25 mouse cellular contexts compared by ENCODE assay signal in the genomic region with DNA sequence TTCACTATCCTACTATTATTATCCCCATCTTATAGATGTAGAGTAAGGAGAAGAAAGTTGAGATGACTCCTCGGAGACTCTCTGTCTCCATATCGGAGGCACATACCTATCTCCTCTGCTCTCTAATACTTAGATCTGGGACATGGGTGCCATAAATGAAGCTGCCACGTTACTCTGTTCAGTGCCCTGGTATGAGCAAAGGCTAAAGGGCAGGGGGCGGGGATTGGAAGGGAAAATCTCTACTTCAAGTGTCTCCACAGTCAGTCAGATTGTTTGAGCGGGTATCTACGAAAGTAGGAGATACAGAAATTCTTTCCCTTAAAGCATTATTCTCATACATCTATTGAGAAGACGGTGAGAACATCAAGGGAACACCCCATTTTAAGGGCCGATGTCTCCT. TPM values are rescaled to one million over a fixed set of nuclear protein-coding genes. Genes with fewer than 3 reads are reported as not detected.
DNase-seq lines count a peak whose midpoint lies in the region; ATAC-seq and TF ChIP-seq lines count a peak whose summit lies in the region.
"Had no signal": no experiment of that assay in that cellular context is flagged by ENCODE, and none has a peak within 500 bp of the region (broad histone marks: within the 10 kb centered on the region; RNA-seq: fewer than 3 reads in every experiment).

No protein-coding gene starts in this region.

- no peak overlapping the region for H3K27ac ChIP-seq in kidney, embryonic 14.5 days (ENCODE audit: low read depth, low read length)
- H3K27ac ChIP-seq in liver, adult 2 months (replicated peaks; ENCODE audit: insufficient read depth, low read depth, low read length) = no peak overlapping the region
- H3K27ac ChIP-seq in midbrain, embryonic 14.5 days (replicated peaks; ENCODE audit: low read depth, low read length) = no peak overlapping the region
- H3K27ac ChIP-seq: embryonic facial prominence, embryonic 12.5 days; embryonic facial prominence, embryonic 15.5 days; heart, embryonic 15.5 days; hindbrain, embryonic 10.5 days; hindbrain, embryonic 13.5 days had no signal

- ATAC-seq in kidney, embryonic 14.5 days (ENCODE audit: low FRiP score, low TSS enrichment) = no peak
- no peak for ATAC-seq in midbrain, embryonic 14.5 days (ENCODE audit: low FRiP score, low TSS enrichment)
- ATAC-seq: activated CD4-positive, CD25-positive, alpha-beta regulatory T cell, adult 4 months; forebrain, embryonic 14.5 days had no signal

- TF ChIP-seq CTCF in liver, adult 2 months (IDR thresholded peaks at IDR 0.05; ENCODE audit: low read depth, low read length) = no peak

- no peaks in the 10 kb centered on the region for H3K4me1 ChIP-seq in kidney, embryonic 14.5 days (ENCODE audit: control insufficient read depth, insufficient read depth, low read length)
- H3K4me1 ChIP-seq in liver, adult 2 months (ENCODE audit: control insufficient read depth, insufficient read depth, low read length) = peaks cover 2% of the 10 kb centered on the region; the same call in 1 of the 2 replicates
- 0 out of 2 replicates have a peak, but pooled peaks cover 3% of the 10 kb centered on the region for H3K4me1 ChIP-seq in midbrain, embryonic 14.5 days (ENCODE audit: control insufficient read depth, insufficient read depth, low read length)
- H3K4me1 ChIP-seq: hindbrain, embryonic 10.5 days had no signal

- 78% methylated on average over 8 of the region's 8 CpGs for WGBS in kidney, embryonic 14.5 days
- 64% methylated on average over 8 of the region's 8 CpGs for WGBS in liver, adult 2 months
- 86% methylated on average over 8 of the region's 8 CpGs for WGBS in midbrain, embryonic 14.5 days

- DNase-seq in adrenal gland, postnatal 10 days = peak; percentile 5
- no peak for DNase-seq in adrenal gland, adult 18-20 months (ENCODE audit: low spot score in 2 of 2)
- DNase-seq in kidney, adult 18-20 months = peak; percentile 63
- peak; percentile 73 for DNase-seq in liver, adult 2 months (ENCODE audit: extremely low read depth, low read depth, low spot score)
- no peak for DNase-seq in liver
- DNase-seq in kidney, postnatal 36 days = peak; percentile 76 to 85
- DNase-seq in midbrain, embryonic 14.5 days = no peak
- DNase-seq: adrenal gland, postnatal 14 days; cerebellum, adult 11 months; cerebellum, adult 2 months; cerebellum, adult 9-11 months; cerebellum, postnatal 25 days; gastrocnemius, postnatal 25 days; heart, adult 18-20 months; heart, postnatal 10 days; heart, postnatal 36 days had no signal

- TF ChIP-seq POLR2A in liver, adult 2 months (IDR thresholded peaks at IDR 0.05; ENCODE audit: extremely low read depth, insufficient read depth, low read length) = no peak

- H3K9me3 ChIP-seq in kidney, embryonic 14.5 days (ENCODE audit: control insufficient read depth, low read length) = no peaks in the 10 kb centered on the region
- H3K9me3 ChIP-seq in midbrain, embryonic 14.5 days (ENCODE audit: control insufficient read depth, low read length) = no peaks in the 10 kb centered on the region
- H3K9me3 ChIP-seq: embryonic facial prominence, embryonic 12.5 days; embryonic facial prominence, embryonic 15.5 days; heart, embryonic 12.5 days; heart, embryonic 15.5 days; hindbrain, embryonic 10.5 days; hindbrain, embryonic 13.5 days had no signal

- no peaks in the 10 kb centered on the region for H3K79me2 ChIP-seq in liver, adult 2 months (ENCODE audit: control insufficient read depth, insufficient read depth, low read length)

- H3K27me3 ChIP-seq in kidney, embryonic 14.5 days (ENCODE audit: control insufficient read depth, insufficient read depth, low read length) = no peaks in the 10 kb centered on the region
- H3K27me3 ChIP-seq in liver, adult 2 months (ENCODE audit: control insufficient read depth, insufficient read depth, low read length) = no peaks in the 10 kb centered on the region
- H3K27me3 ChIP-seq in midbrain, embryonic 14.5 days (ENCODE audit: control insufficient read depth, insufficient read depth, low read length) = no peaks in the 10 kb centered on the region
- H3K27me3 ChIP-seq: embryonic facial prominence, embryonic 12.5 days; embryonic facial prominence, embryonic 15.5 days; heart, embryonic 12.5 days; heart, embryonic 15.5 days; hindbrain, embryonic 13.5 days had no signal

- H3K4me3 ChIP-seq in kidney, embryonic 14.5 days (ENCODE audit: low read length) = no peak overlapping the region
- H3K4me3 ChIP-seq in liver, adult 2 months (ENCODE audit: insufficient read depth, low read depth, low read length) = no peak overlapping the region
- no peak overlapping the region for H3K4me3 ChIP-seq in midbrain, embryonic 14.5 days (replicated peaks; ENCODE audit: low read depth, low read length)
- H3K4me3 ChIP-seq: embryonic facial prominence, embryonic 12.5 days; embryonic facial prominence, embryonic 15.5 days; heart, embryonic 12.5 days; heart, embryonic 15.5 days; hindbrain, embryonic 10.5 days; hindbrain, embryonic 13.5 days had no signal

- H3K9ac ChIP-seq in kidney, embryonic 14.5 days (ENCODE audit: low read depth, low read length) = no peak overlapping the region
- no peak overlapping the region for H3K9ac ChIP-seq in liver, adult 2 months (ENCODE audit: low read depth, low read length)
- H3K9ac ChIP-seq in midbrain, embryonic 14.5 days (replicated peaks; ENCODE audit: low read length) = no peak overlapping the region
- H3K9ac ChIP-seq: embryonic facial prominence, embryonic 12.5 days; embryonic facial prominence, embryonic 15.5 days; heart, embryonic 12.5 days; heart, embryonic 15.5 days; hindbrain, embryonic 13.5 days had no signal

- H3K36me3 ChIP-seq in kidney, embryonic 14.5 days (ENCODE audit: control insufficient read depth, insufficient read depth, low read length) = no peaks in the 10 kb centered on the region
- no peaks in the 10 kb centered on the region for H3K36me3 ChIP-seq in liver, adult 2 months (ENCODE audit: control insufficient read depth, insufficient read depth, low read length)
- H3K36me3 ChIP-seq in midbrain, embryonic 14.5 days (ENCODE audit: control insufficient read depth, insufficient read depth, low read length) = no peaks in the 10 kb centered on the region
- H3K36me3 ChIP-seq: embryonic facial prominence, embryonic 12.5 days; embryonic facial prominence, embryonic 15.5 days; heart, embryonic 12.5 days; heart, embryonic 15.5 days; hindbrain, embryonic 10.5 days; hindbrain, embryonic 13.5 days had no signal

- H3K4me2 ChIP-seq in kidney, embryonic 14.5 days (replicated peaks; ENCODE audit: low read depth, low read length) = no peak overlapping the region
- no peak overlapping the region for H3K4me2 ChIP-seq in midbrain, embryonic 14.5 days (ENCODE audit: low read length)
- H3K4me2 ChIP-seq: embryonic facial prominence, embryonic 12.5 days; embryonic facial prominence, embryonic 15.5 days; heart, embryonic 12.5 days; heart, embryonic 15.5 days; hindbrain, embryonic 13.5 days had no signal

RNA-seq across cellular contexts. Expression of a gene that starts 43.2 kb away (rescaled TPM):
- total RNA-seq in adrenal gland, postnatal 10 days (2021) = 100 to 1,000 TPM; 467 to 483 TPM
- 100 to 1,000 TPM; 366 to 427 TPM for total RNA-seq in adrenal gland, adult 18-20 months (2021)
- 314 and 409 TPM in 2 replicates for polyA plus RNA-seq in kidney, embryonic 14.5 days (2014; fragmentation: Nextera tagmentation; extraction: Ambion mirVana)
- total RNA-seq in liver, adult 2 months (2014; rRNA removed) = 305 and 309 TPM in 2 replicates
- polyA plus RNA-seq in liver, adult 2 months (2012; rRNA removed) = 76.5 and 79.3 TPM in 2 replicates
- 160 TPM in 2 replicates for polyA plus RNA-seq in midbrain, embryonic 14.5 days (2014; fragmentation: Nextera tagmentation; extraction: Ambion mirVana)

Comparison
In these comparisons a context has a peak if more than half of its experiments do, and no peak if none do; other contexts are left out.
1. DNase-seq: peak in adrenal gland, postnatal 10 days (single experiment), kidney, adult 18-20 months (single experiment), liver, adult 2 months (single experiment) and kidney, postnatal 36 days (2 of 2); none in adrenal gland, adult 18-20 months (0 of 2), liver (single experiment) and midbrain, embryonic 14.5 days (single experiment).